Mouse (Mus musculus): ENCODE data around the gene Bcl2l12. TPM values are rescaled to one million over a fixed set of nuclear protein-coding genes. Genes with fewer than 3 reads are reported as not detected.

Gene Bcl2l12
- polyA plus RNA-seq, 1 experiment: 6.0 TPM

GRCm38 (mm10) chr7:44983944-44984832 is 14.3 kb downstream of the Bcl2l12 start:
- Histone ChIP-seq H3K4me1 (ENCODE audit: control insufficient read depth, insufficient read depth, low read length) (0 out of 2 replicates have a peak, but pooled peaks cover 5% of the 10 kb centered on the region), H3K27me3 (ENCODE audit: control insufficient read depth, insufficient read depth, low read length) (no peaks in the 10 kb centered on the region), H3K27ac (ENCODE audit: insufficient read depth, low read length) (no peak overlapping the region), H3K4me3 (replicated peaks; ENCODE audit: insufficient read depth, low read depth, low read length) (no peak overlapping the region)
- no peak for DNase-seq
- TF ChIP-seq CTCF (IDR thresholded peaks at IDR 0.05; ENCODE audit: borderline replicate concordance, insufficient read depth, low read depth, low read length) (no peak), POLR2A (IDR thresholded peaks at IDR 0.05; ENCODE audit: borderline replicate concordance, insufficient read depth, low read length) (no peak)
- WGBS: 57% methylated on average over 7 of the region's 7 CpGs

- Histone ChIP-seq H3K27ac (ENCODE audit: insufficient read depth, low read length) (no peak overlapping the region), H3K4me3 (replicated peaks; ENCODE audit: insufficient read depth, low read depth, low read length) (no peak overlapping the region), H3K4me1 (ENCODE audit: control insufficient read depth, insufficient read depth, low read length) (0 out of 2 replicates have a peak, but pooled peaks cover 5% of the 10 kb centered on the region), H3K27me3 (ENCODE audit: control insufficient read depth, insufficient read depth, low read length) (no peaks in the 10 kb centered on the region)
- DNase-seq: peak; percentile 80 to 88
- TF ChIP-seq CTCF (IDR thresholded peaks at IDR 0.05; ENCODE audit: borderline replicate concordance, insufficient read depth, low read depth, low read length) (peak; percentile 97), POLR2A (IDR thresholded peaks at IDR 0.05; ENCODE audit: borderline replicate concordance, insufficient read depth, low read length) (no peak)
- 23% methylated on average over 6 of the region's 6 CpGs for WGBS
Measured at GRCm38 (mm10) chr7:44983085-44983484, 15.4 kb downstream of the Bcl2l12 start.

- no peak overlapping the region for H3K27ac ChIP-seq (ENCODE audit: insufficient read depth, low read length)
- no peak for DNase-seq
- H3K4me1 ChIP-seq (ENCODE audit: control insufficient read depth, insufficient read depth, low read length): 0 out of 2 replicates have a peak, but pooled peaks cover 5% of the 10 kb centered on the region
- H3K27me3 ChIP-seq (ENCODE audit: control insufficient read depth, insufficient read depth, low read length): no peaks in the 10 kb centered on the region
- WGBS: 95% methylated on average over 8 of the region's 8 CpGs
- H3K4me3 ChIP-seq (replicated peaks; ENCODE audit: insufficient read depth, low read depth, low read length): no peak overlapping the region
- TF ChIP-seq CTCF (IDR thresholded peaks at IDR 0.05; ENCODE audit: borderline replicate concordance, insufficient read depth, low read depth, low read length) (no peak), POLR2A (IDR thresholded peaks at IDR 0.05; ENCODE audit: borderline replicate concordance, insufficient read depth, low read length) (no peak)
Measured at GRCm38 (mm10) chr7:44981539-44981938, 17.0 kb downstream of the Bcl2l12 start.

- Histone ChIP-seq H3K27me3 (ENCODE audit: control insufficient read depth, insufficient read depth, low read length) (no peaks in the 10 kb centered on the region), H3K4me3 (replicated peaks; ENCODE audit: insufficient read depth, low read depth, low read length) (no peak overlapping the region), H3K4me1 (ENCODE audit: control insufficient read depth, insufficient read depth, low read length) (peaks cover 6% of the 10 kb centered on the region; the same call in 1 of the 2 replicates), H3K27ac (ENCODE audit: insufficient read depth, low read length) (no peak overlapping the region)
- DNase-seq: no peak
- TF ChIP-seq CTCF (IDR thresholded peaks at IDR 0.05; ENCODE audit: borderline replicate concordance, insufficient read depth, low read depth, low read length) (no peak), POLR2A (IDR thresholded peaks at IDR 0.05; ENCODE audit: borderline replicate concordance, insufficient read depth, low read length) (no peak)
- 87% methylated on average over 3 of the region's 3 CpGs for WGBS
Measured at GRCm38 (mm10) chr7:44978300-44978699, 20.2 kb downstream of the Bcl2l12 start.

- H3K4me3 ChIP-seq (replicated peaks; ENCODE audit: insufficient read depth, low read depth, low read length): peak overlapping the region; percentile 80
- DNase-seq: peak in 1 of 2 experiments; percentile 38
- TF ChIP-seq POLR2A (IDR thresholded peaks at IDR 0.05; ENCODE audit: borderline replicate concordance, insufficient read depth, low read length): no peak
- no peak for TF ChIP-seq CTCF (IDR thresholded peaks at IDR 0.05; ENCODE audit: borderline replicate concordance, insufficient read depth, low read depth, low read length)
- 12% methylated on average over 6 of the region's 6 CpGs for whole genome bisulfite sequencing
- H3K27me3 ChIP-seq (ENCODE audit: control insufficient read depth, insufficient read depth, low read length): no peaks in the 10 kb centered on the region
- H3K27ac ChIP-seq (ENCODE audit: insufficient read depth, low read length): peak overlapping the region; percentile 37
- H3K4me1 ChIP-seq (ENCODE audit: control insufficient read depth, insufficient read depth, low read length): peaks cover 16% of the 10 kb centered on the region
Measured at GRCm38 (mm10) chr7:44975117-44975419, 23.4 kb downstream of the Bcl2l12 start.

- TF ChIP-seq POLR2A (IDR thresholded peaks at IDR 0.05; ENCODE audit: borderline replicate concordance, insufficient read depth, low read length) (peak; percentile 82; the same call in 1 of the 2 replicates), CTCF (IDR thresholded peaks at IDR 0.05; ENCODE audit: borderline replicate concordance, insufficient read depth, low read depth, low read length) (no peak)
- peaks cover 16% of the 10 kb centered on the region for H3K4me1 ChIP-seq (ENCODE audit: control insufficient read depth, insufficient read depth, low read length)
- H3K4me3 ChIP-seq (replicated peaks; ENCODE audit: insufficient read depth, low read depth, low read length): peak within 1 kb of the TSS; percentile 80
- H3K27me3 ChIP-seq (ENCODE audit: control insufficient read depth, insufficient read depth, low read length): no peaks in the 10 kb centered on the region
- DNase-seq: peak; percentile 91 to 92
- WGBS: under 1% methylated on average over 22 of the region's 22 CpGs
- peak within 1 kb of the TSS; percentile 89 for H3K27ac ChIP-seq (ENCODE audit: insufficient read depth, low read length)
Measured at GRCm38 (mm10) chr7:44974383-44975116, 24.0 kb downstream of the Bcl2l12 start, which contains the start of gene Cpt1c. Gene Cpt1c, minus strand, starts transcription at chr7:44974851.

- H3K27me3 ChIP-seq (ENCODE audit: control insufficient read depth, insufficient read depth, low read length): no peaks in the 10 kb centered on the region
- peak overlapping the region; percentile 80 for H3K4me3 ChIP-seq (replicated peaks; ENCODE audit: insufficient read depth, low read depth, low read length)
- peak; percentile 35; the same call in 1 of the 2 replicates for TF ChIP-seq POLR2A (IDR thresholded peaks at IDR 0.05; ENCODE audit: borderline replicate concordance, insufficient read depth, low read length)
- TF ChIP-seq CTCF (IDR thresholded peaks at IDR 0.05; ENCODE audit: borderline replicate concordance, insufficient read depth, low read depth, low read length): no peak
- H3K4me1 ChIP-seq (ENCODE audit: control insufficient read depth, insufficient read depth, low read length): peaks cover 16% of the 10 kb centered on the region
- peak in 1 of 2 experiments; percentile 53 for DNase-seq
- 4% methylated on average over 14 of the region's 14 CpGs for WGBS
- peak overlapping the region; percentile 89 for H3K27ac ChIP-seq (ENCODE audit: insufficient read depth, low read length)
Measured at GRCm38 (mm10) chr7:44973415-44974130, 24.9 kb downstream of the Bcl2l12 start.

Data from cerebellum, adult 2 months (tissue).